19 mouse cellular contexts compared by ENCODE assay signal in the genomic region with DNA sequence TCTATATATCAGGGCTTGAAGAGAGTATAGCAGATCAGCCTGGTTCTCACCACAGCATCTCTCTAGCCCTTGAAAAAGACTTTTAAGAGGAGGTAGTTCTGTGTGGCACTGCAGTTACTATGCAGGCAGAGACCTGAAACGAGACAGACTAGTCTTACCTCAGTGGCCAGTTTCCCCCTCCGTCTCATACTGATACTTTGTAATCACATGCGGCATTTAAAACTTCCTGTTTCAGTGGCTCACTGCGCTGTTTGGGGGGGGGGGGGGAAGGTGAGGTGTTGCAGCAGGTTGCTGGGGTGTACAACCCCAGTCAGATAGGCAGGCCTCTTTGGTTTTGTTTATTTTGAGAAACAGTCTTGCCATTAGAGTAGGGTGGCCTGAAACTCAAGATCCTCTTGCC. TPM values are rescaled to one million over a fixed set of nuclear protein-coding genes. Genes with fewer than 3 reads are reported as not detected.
DNase-seq lines count a peak whose midpoint lies in the region; ATAC-seq and TF ChIP-seq lines count a peak whose summit lies in the region.
"Had no signal": no experiment of that assay in that cellular context is flagged by ENCODE, and none has a peak within 500 bp of the region (broad histone marks: within the 10 kb centered on the region; RNA-seq: fewer than 3 reads in every experiment).

No protein-coding gene starts in this region.

- no peaks in the 10 kb centered on the region for H3K4me1 ChIP-seq in heart, embryonic 11.5 days (ENCODE audit: control insufficient read depth, insufficient read depth, low read length)
- H3K4me1 ChIP-seq in small intestine, adult 2 months (ENCODE audit: control insufficient read depth, insufficient read depth, insufficient read length, low read length) = no peaks in the 10 kb centered on the region
- H3K4me1 ChIP-seq: embryonic facial prominence, embryonic 13.5 days had no signal

- H3K27me3 ChIP-seq in heart, embryonic 11.5 days (ENCODE audit: control insufficient read depth, insufficient read depth, low read length) = no peaks in the 10 kb centered on the region
- H3K27me3 ChIP-seq in small intestine, adult 2 months (ENCODE audit: control insufficient read depth, insufficient read depth, low read length) = no peaks in the 10 kb centered on the region
- H3K27me3 ChIP-seq: embryonic facial prominence, embryonic 13.5 days; heart, embryonic 12.5 days; liver, embryonic 13.5 days; midbrain, embryonic 13.5 days; Patski had no signal

- no peak overlapping the region for H3K4me2 ChIP-seq in heart, embryonic 11.5 days
- H3K4me2 ChIP-seq: embryonic facial prominence, embryonic 13.5 days; heart, embryonic 12.5 days; liver, embryonic 13.5 days; midbrain, embryonic 13.5 days had no signal

- 60% methylated on average over 4 of the region's 4 CpGs for WGBS in heart, embryonic 11.5 days (ENCODE audit: insufficient replicate concordance)
- WGBS in small intestine, adult 2 months = 61% methylated on average over 4 of the region's 4 CpGs

- no peak overlapping the region for H3K4me3 ChIP-seq in heart, embryonic 11.5 days (ENCODE audit: low read depth, low read length)
- no peak overlapping the region for H3K4me3 ChIP-seq in small intestine, adult 2 months (ENCODE audit: low read depth, low read length)
- H3K4me3 ChIP-seq: embryonic facial prominence, embryonic 13.5 days; forebrain, embryonic 10.5 days; heart, embryonic 12.5 days; liver, embryonic 13.5 days; midbrain, embryonic 13.5 days had no signal

- no peak for TF ChIP-seq POLR2A in small intestine, adult 2 months (IDR thresholded peaks at IDR 0.05; ENCODE audit: low read depth, low read length)

- H3K27ac ChIP-seq in heart, embryonic 11.5 days (ENCODE audit: low read depth, low read length) = no peak overlapping the region
- 0 out of 2 replicates have a peak overlapping the region, but pooled peaks have one; percentile 18 for H3K27ac ChIP-seq in small intestine, adult 2 months (ENCODE audit: insufficient read depth, low read depth, low read length)
- H3K27ac ChIP-seq: embryonic facial prominence, embryonic 13.5 days; forebrain, embryonic 10.5 days; liver, embryonic 13.5 days; midbrain, embryonic 13.5 days had no signal

- H3K9ac ChIP-seq in heart, embryonic 11.5 days (ENCODE audit: low read depth, low read length) = no peak overlapping the region
- H3K9ac ChIP-seq: embryonic facial prominence, embryonic 13.5 days; heart, embryonic 12.5 days; liver, embryonic 13.5 days; midbrain, embryonic 13.5 days had no signal

- H3K36me3 ChIP-seq in heart, embryonic 11.5 days (ENCODE audit: control insufficient read depth, insufficient read depth, low read length) = peaks cover 4% of the 10 kb centered on the region; the same call in 1 of the 2 replicates
- H3K36me3 ChIP-seq in small intestine, adult 2 months (ENCODE audit: control insufficient read depth, insufficient read depth, low read length) = no peaks in the 10 kb centered on the region
- H3K36me3 ChIP-seq: liver, embryonic 13.5 days; midbrain, embryonic 13.5 days had no signal

- ATAC-seq in heart, embryonic 11.5 days (replicated peaks; ENCODE audit: insufficient number of reproducible peaks, low FRiP score, low TSS enrichment) = no peak
- peak; percentile 79 for ATAC-seq in common myeloid progenitor, adult 5-6 weeks (replicated peaks; ENCODE audit: low read depth, poor library complexity, severe bottlenecking)
- ATAC-seq: intestine, embryonic 16.5 days; midbrain, embryonic 13.5 days; Patski had no signal

- no peak for TF ChIP-seq CTCF in small intestine, adult 2 months (IDR thresholded peaks at IDR 0.05; ENCODE audit: extremely low read depth, insufficient read length, insufficient replicate concordance, low read depth, low read length)

- DNase-seq in heart, adult 11 months = peak; percentile 73
- peak; percentile 82 for DNase-seq in CD4-positive, CD25-positive, alpha-beta regulatory T cell, adult 2 months (ENCODE audit: low read depth, low spot score)
- no peak for DNase-seq in left cerebral cortex, adult 8-10 months (ENCODE audit: low spot score in 2 of 2)
- DNase-seq in gastrocnemius, adult 8-10 months (ENCODE audit: low spot score in 2 of 2) = no peak
- no peak for DNase-seq in ovary, postnatal 36 days (ENCODE audit: low spot score)
- DNase-seq: cerebellum, postnatal 36 days; kidney, postnatal 25 days; left cerebral cortex, postnatal 4 days; liver, embryonic 13.5 days; lung, postnatal 10 days had no signal

- no peaks in the 10 kb centered on the region for H3K9me3 ChIP-seq in heart, embryonic 11.5 days (replicated peaks; ENCODE audit: control insufficient read depth, low read length)
- H3K9me3 ChIP-seq: embryonic facial prominence, embryonic 13.5 days; forebrain, embryonic 10.5 days; liver, embryonic 13.5 days; midbrain, embryonic 13.5 days had no signal

RNA-seq across cellular contexts. Expression of a gene that starts 22.0 kb away (rescaled TPM):
- 16.7 and 18.6 TPM in 2 replicates for polyA plus RNA-seq in heart, embryonic 11.5 days (2014; fragmentation: Nextera tagmentation; extraction: Ambion mirVana)
- total RNA-seq in common myeloid progenitor, adult 5-6 weeks (2017) = 10.2 and 11.9 TPM in 2 replicates
- polyA plus RNA-seq in small intestine, adult 2 months (2012; rRNA removed) = 1.4 and 2.0 TPM in 2 replicates
- 100 to 1,000 TPM; 103 to 109 (median 107) TPM for total RNA-seq in left cerebral cortex, adult 8-10 months (2022)
- total RNA-seq in gastrocnemius, adult 8-10 months (2022) = 1 to 10 TPM; 1.8 to 3.3 (median 2.4) TPM

Comparison
In these comparisons a context has a peak if more than half of its experiments do, and no peak if none do; other contexts are left out.
1. DNase-seq: peak in heart, adult 11 months (single experiment) and CD4-positive, CD25-positive, alpha-beta regulatory T cell, adult 2 months (single experiment); none in left cerebral cortex, adult 8-10 months (0 of 2), gastrocnemius, adult 8-10 months (0 of 2) and ovary, postnatal 36 days (single experiment).